Mouse (Mus musculus) kidney, postnatal 0 days (tissue): ENCODE data around the gene Opn5. TPM values are rescaled to one million over a fixed set of nuclear protein-coding genes. Genes with fewer than 3 reads are reported as not detected.

Experiments used
- ATAC-seq: fragments of 200-750 bp; cut with Nextera tagmentation; replicated peaks from 2 replicates; pipeline ENCODE4 v1.8.0; 2017; ENCODE audit warnings: low read depth, moderate number of reproducible peaks, moderate TSS enrichment, moderate library complexity; ENCODE audit not compliant: low FRiP score
- DNase-seq: peaks from one replicate; pipeline ENCODE4 v3.0.0-alpha.2; 2016; ENCODE audit warnings: low spot score
- H3K27ac ChIP-seq: fragments of 300-500 bp; sonication (generic); 2 replicates; pipeline ENCODE4 v1.5.1; 2014; ENCODE audit warnings: mild to moderate bottlenecking
- H3K27me3 ChIP-seq: fragments of 300-500 bp; sonication (generic); 2 replicates; pipeline ENCODE4 v1.6.1; 2014; ENCODE audit warnings: low read length, mixed read lengths; ENCODE audit not compliant: insufficient read depth
- H3K36me3 ChIP-seq: fragments of 300-500 bp; sonication (generic); 2 replicates; pipeline ENCODE4 v1.6.1; 2014; ENCODE audit warnings: low read length, mixed read lengths; ENCODE audit not compliant: insufficient read depth
- H3K4me1 ChIP-seq: fragments of 300-500 bp; sonication (generic); replicated peaks from 2 replicates; pipeline ENCODE4 v1.6.1; 2014; ENCODE audit warnings: antibody characterized with exemption, low read length, mixed read lengths; ENCODE audit not compliant: insufficient read depth
- H3K4me2 ChIP-seq: fragments of 300-500 bp; sonication (generic); 2 replicates; pipeline ENCODE4 v1.6.1; 2014; ENCODE audit warnings: mild to moderate bottlenecking, low read length, moderate library complexity, mixed read lengths
- H3K4me3 ChIP-seq: fragments of 300-500 bp; sonication (generic); replicated peaks from 2 replicates; pipeline ENCODE4 v1.5.1; 2014; ENCODE audit warnings: low read depth, low read length
- H3K9ac ChIP-seq: fragments of 300-500 bp; sonication (generic); 2 replicates; pipeline ENCODE4 v1.6.1; 2014; ENCODE audit warnings: low read depth, low read length
- H3K9me3 ChIP-seq: fragments of 300-500 bp; sonication (generic); replicated peaks from 2 replicates; pipeline ENCODE4 v1.6.1; 2016; ENCODE audit warnings: low read length, inconsistent platforms, mixed read lengths
- CTCF ChIP-seq: IDR thresholded peaks from 2 replicates; pipeline ENCODE4 v1.5.1; 2016; ENCODE audit warnings: antibody characterized with exemption, low read depth, mild to moderate bottlenecking, moderate library complexity
- WGBS: fragments of 180-500 bp; shearing (Covaris S2); extraction: QIAGEN DNeasy Blood & Tissue Kit; methylation state at CpG from one replicate; pipeline ENCODE4 v1.1.7; 2014; 5-methylcytosine and 5-hydroxymethylcytosine counted together
- polyA plus RNA-seq: library from polyadenylated mRNA; unstranded; fragments of >200 nt; fragmentation: Nextera tagmentation; extraction: Ambion mirVana; gene quantifications from 2 replicates; pipeline ENCODE4 v1.2.1, GENCODE M21; 2015

Opn5 gene
- polyA plus RNA-seq, 1 experiment from 2014 or later: 0.08 TPM

DNA sequence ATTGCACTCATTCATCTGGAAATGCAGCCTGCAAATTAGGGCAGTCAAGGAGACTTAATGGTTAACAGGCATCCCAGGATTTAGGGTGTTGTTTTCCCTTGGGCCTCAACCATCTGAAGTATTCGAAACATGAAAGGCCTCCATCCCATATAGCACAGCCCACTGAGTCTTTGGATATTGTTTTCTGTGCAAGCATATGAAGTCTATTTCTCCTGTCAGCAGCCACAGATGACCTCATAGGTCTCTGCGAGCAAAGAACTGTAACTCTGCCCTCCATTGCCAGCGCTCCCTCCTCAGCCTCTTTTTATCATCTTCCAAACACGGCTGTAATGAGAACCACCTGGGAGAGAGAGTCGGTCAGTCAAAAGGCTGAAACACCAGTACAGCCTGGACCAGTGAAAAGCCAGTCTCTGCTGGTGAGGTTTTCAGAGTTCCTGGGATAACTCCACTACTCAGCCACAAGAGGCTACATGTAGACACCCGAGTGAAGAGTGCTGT, 34.5 kb downstream of the Opn5 start:
- Histone ChIP-seq H3K27me3 (no peaks in the 10 kb centered on the region), H3K27ac (peak overlapping the region; percentile 63; the same call in 1 of the 2 replicates), H3K4me1 (peaks cover 6% of the 10 kb centered on the region; the same call in 1 of the 2 replicates), H3K36me3 (no peaks in the 10 kb centered on the region), H3K4me3 (no peak overlapping the region), H3K9ac (no peak overlapping the region), H3K9me3 (no peaks in the 10 kb centered on the region), H3K4me2 (no peak overlapping the region)
- ATAC-seq (peak; percentile 74), DNase-seq (peak; percentile 51)
- TF ChIP-seq CTCF: no peak
- 20% methylated on average over 6 of the region's 6 CpGs for WGBS

DNA sequence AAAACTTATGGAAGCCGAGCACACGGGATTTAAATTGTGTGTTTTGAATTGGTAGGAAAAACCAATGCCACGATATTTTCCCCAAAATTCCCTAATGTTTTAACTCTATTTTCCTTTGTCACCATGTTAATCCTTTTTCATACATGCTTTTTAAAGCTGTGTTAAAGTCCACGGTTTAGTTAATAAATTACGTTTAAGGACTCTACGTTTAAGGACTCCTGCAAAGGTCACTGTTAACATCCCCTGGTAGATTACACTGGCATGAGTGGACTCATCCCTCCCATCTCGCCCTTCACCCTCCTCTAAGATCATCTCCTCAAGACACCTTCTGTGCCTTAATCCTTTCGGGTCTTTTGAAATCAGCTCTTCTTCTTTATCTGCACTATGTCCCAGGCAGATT, 37.4 kb downstream of the Opn5 start:
- no peak overlapping the region for H3K9ac ChIP-seq
- H3K4me2 ChIP-seq: no peak overlapping the region
- H3K27me3 ChIP-seq: no peaks in the 10 kb centered on the region
- H3K9me3 ChIP-seq: no peaks in the 10 kb centered on the region
- peaks cover 6% of the 10 kb centered on the region; the same call in 1 of the 2 replicates for H3K4me1 ChIP-seq
- H3K36me3 ChIP-seq: no peaks in the 10 kb centered on the region
- 73% methylated on average over 8 of the region's 8 CpGs for WGBS
- TF ChIP-seq CTCF: no peak
- no peak overlapping the region for H3K27ac ChIP-seq
- H3K4me3 ChIP-seq: no peak overlapping the region
- DNase-seq (no peak), ATAC-seq (no peak)

DNA sequence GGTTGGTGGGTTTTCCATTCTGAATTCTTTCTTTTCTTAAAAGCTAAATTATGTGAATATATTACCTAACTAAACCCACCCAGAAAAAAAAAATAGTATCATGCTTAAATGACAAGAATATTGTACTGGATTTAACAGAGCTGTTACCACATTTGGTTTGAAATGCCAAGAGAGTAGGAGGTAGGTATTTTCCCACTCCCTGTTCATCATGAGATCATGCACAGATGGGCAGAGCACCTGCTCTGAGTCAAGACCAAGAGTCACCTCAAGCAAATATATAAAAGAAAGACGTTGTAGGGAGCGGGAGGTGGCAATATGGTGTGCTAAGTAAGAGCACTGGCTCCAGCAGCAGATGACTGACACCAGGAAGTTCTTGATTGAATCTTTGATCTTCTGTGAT, 61.6 kb downstream of the Opn5 start:
- Histone ChIP-seq H3K27me3 (no peaks in the 10 kb centered on the region), H3K4me2 (no peak overlapping the region), H3K4me3 (no peak overlapping the region), H3K4me1 (no peaks in the 10 kb centered on the region), H3K36me3 (no peaks in the 10 kb centered on the region), H3K9ac (no peak overlapping the region), H3K27ac (no peak overlapping the region), H3K9me3 (no peaks in the 10 kb centered on the region)
- 91% methylated on average over 2 of the region's 2 CpGs for WGBS
- ATAC-seq (no peak), DNase-seq (no peak)
- no peak for TF ChIP-seq CTCF

DNA sequence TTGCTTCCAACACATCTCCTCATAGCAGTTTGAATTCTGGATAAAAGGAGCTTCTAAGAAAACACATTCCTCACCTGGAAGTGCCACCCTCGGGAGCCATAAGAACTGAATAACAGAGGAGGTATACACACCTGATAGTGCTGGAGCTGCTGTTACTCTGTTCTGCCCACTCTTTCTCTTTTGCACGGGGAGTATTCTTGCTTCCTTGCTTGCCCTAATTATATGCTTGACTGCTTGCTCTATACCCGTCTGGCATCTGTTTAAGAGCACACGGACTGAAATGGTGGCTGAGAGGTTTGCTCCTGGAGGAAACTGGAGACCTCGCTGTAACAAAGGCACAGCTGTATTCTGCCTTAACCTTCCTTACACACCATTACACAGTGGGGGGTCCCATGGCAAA, 81.0 kb downstream of the Opn5 start:
- ATAC-seq (peak; percentile 65), DNase-seq (peak; percentile 24)
- H3K27me3 ChIP-seq: no peaks in the 10 kb centered on the region
- H3K4me3 ChIP-seq: no peak overlapping the region
- WGBS: 37% methylated on average over 5 of the region's 5 CpGs
- no peaks in the 10 kb centered on the region for H3K4me1 ChIP-seq
- no peaks in the 10 kb centered on the region for H3K36me3 ChIP-seq
- H3K27ac ChIP-seq: no peak overlapping the region
- H3K9me3 ChIP-seq: no peaks in the 10 kb centered on the region
- TF ChIP-seq CTCF: no peak
- no peak overlapping the region for H3K9ac ChIP-seq
- no peak overlapping the region for H3K4me2 ChIP-seq

GRCm38 (mm10) chr17:42509356-42510262, 101.6 kb downstream of the Opn5 start:
- Histone ChIP-seq H3K4me3 (no peak overlapping the region), H3K4me2 (no peak overlapping the region), H3K27ac (no peak overlapping the region), H3K27me3 (no peaks in the 10 kb centered on the region), H3K4me1 (no peaks in the 10 kb centered on the region), H3K9ac (no peak overlapping the region), H3K9me3 (no peaks in the 10 kb centered on the region), H3K36me3 (no peaks in the 10 kb centered on the region)
- ATAC-seq (no peak), DNase-seq (no peak)
- TF ChIP-seq CTCF: no peak
- 69% methylated on average over 9 of the region's 9 CpGs for WGBS

Other genes starting within 250 kb of the Opn5 start
- 0.11 and 0.32 TPM in 2 replicates for gene Adgrf4, start 80.9 kb upstream of the Opn5 start, polyA plus RNA-seq
- gene Adgrf2, start 130.8 kb upstream of the Opn5 start, polyA plus RNA-seq: 0.09 and 0.10 TPM in 2 replicates